Mouse (Mus musculus) heart, adult 2 months (tissue): ENCODE data around the gene Klrb1a. TPM values are rescaled to one million over a fixed set of nuclear protein-coding genes. Genes with fewer than 3 reads are reported as not detected.
A peak's percentile ranks its signal among the peaks of the same experiment; 100 is the strongest.

Experiments used
- DNase-seq, 2 experiments: peaks; one replicate each; pipeline ENCODE4 v3.0.0; 2021
- H3K27ac ChIP-seq: fragments of 200-600 bp; 2 replicates; pipeline ENCODE4 v1.8.1; 2022
- H3K27me3 ChIP-seq: fragments of 200-500 bp; 2 replicates; pipeline ENCODE4 v1.6.1; 2012; ENCODE audit warnings: mild to moderate bottlenecking, low read length, inconsistent platforms, mixed read lengths; ENCODE audit not compliant: control insufficient read depth, insufficient read depth
- H3K36me3 ChIP-seq: fragments of 200-500 bp; 2 replicates; pipeline ENCODE4 v1.6.1; 2012; ENCODE audit warnings: low read length, inconsistent platforms; ENCODE audit not compliant: control insufficient read depth, insufficient read depth
- H3K4me1 ChIP-seq: fragments of 200-500 bp; 2 replicates; pipeline ENCODE4 v1.6.1; 2011; ENCODE audit warnings: low read length; ENCODE audit not compliant: control insufficient read depth, insufficient read depth
- H3K4me3 ChIP-seq: fragments of 200-600 bp; 2 replicates; pipeline ENCODE4 v1.8.1; 2022
- H3K79me2 ChIP-seq: fragments of 200-500 bp; replicated peaks from 2 replicates; pipeline ENCODE4 v1.6.1; 2012; ENCODE audit warnings: mild to moderate bottlenecking, inconsistent platforms, low read length, moderate library complexity, mixed read lengths; ENCODE audit not compliant: control insufficient read depth, insufficient read depth
- H3K9ac ChIP-seq: fragments of 200-500 bp; 2 replicates; pipeline ENCODE4 v1.6.1; 2012; ENCODE audit warnings: low read depth, mild to moderate bottlenecking, control low read depth, inconsistent platforms, low read length, mixed read lengths
- CTCF ChIP-seq: fragments of 200-600 bp; IDR thresholded peaks from 2 replicates; pipeline ENCODE4 v1.8.1; 2022; ENCODE audit warnings: antibody characterized with exemption, mild to moderate bottlenecking, moderate library complexity
- EP300 ChIP-seq: fragments of 200-500 bp; IDR thresholded peaks from 2 replicates; pipeline ENCODE4 v1.6.1; 2011; ENCODE audit warnings: low read depth, low read length, control low read depth; ENCODE audit not compliant: insufficient read depth
- POLR2A ChIP-seq: fragments of 200-500 bp; IDR thresholded peaks from 2 replicates; pipeline ENCODE4 v1.6.1; 2011; ENCODE audit warnings: mild to moderate bottlenecking, low read depth, low read length, control low read depth; ENCODE audit not compliant: insufficient read depth
- WGBS: fragments of 180-500 bp; shearing (Covaris S2); methylation state at CpG from one replicate; pipeline ENCODE4 v1.1.7; 2018; 5-methylcytosine and 5-hydroxymethylcytosine counted together
- intact Hi-C: fragments of 180-260 bp; cut with DNase I; formaldehyde crosslinking; loops from one replicate; pipeline ENCODE4 v1.15.1; 2025
- polyA plus RNA-seq: library from polyadenylated mRNA; depleted of rRNA; stranded (reverse); fragments of >200 nt; gene quantifications from 2 replicates; pipeline ENCODE4 v1.2.3, GENCODE M21; 2012; rRNA removed
- total RNA-seq, 2 experiments: library from RNA; stranded (reverse); gene quantifications; 2 replicates each; pipeline ENCODE4 v1.2.3; 2021

Klrb1a gene
- total and polyA plus RNA-seq, 3 experiments, result 0.20 TPM; not detected in 2

DNA sequence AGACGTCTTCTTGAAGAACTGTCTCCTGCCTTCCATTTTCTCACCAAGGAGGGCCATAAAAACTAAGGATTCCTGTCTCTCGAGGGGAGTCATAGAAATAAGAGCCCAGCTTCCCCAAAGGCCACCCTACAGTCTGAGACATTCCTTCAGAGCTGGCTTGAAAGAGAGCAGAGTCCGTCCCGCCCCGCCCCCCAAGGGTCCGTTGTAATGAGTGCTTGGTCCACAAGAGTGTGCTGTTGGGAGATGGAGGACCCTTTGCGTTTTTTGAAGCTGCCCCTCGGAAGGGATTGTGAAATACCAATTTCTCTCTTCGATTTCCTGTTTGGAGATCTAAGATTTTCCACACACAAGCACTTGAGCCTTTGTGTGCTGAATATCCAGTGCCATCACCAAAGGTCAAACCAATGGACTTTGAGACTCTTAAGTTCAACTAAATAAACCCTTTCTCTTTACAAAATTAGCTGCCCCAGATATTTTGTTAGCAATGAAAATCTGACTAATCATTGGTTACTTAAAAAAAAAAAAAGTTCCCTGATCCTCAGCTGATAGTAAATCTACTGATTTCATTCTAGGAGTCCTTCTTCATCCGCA is 39.2 kb downstream of the Klrb1a start:
- H3K4me3 ChIP-seq, result no peak overlapping the region
- intact Hi-C loops, result no loop called here
- no peaks in the 10 kb centered on the region for H3K4me1 ChIP-seq
- TF ChIP-seq CTCF, result 0 out of 2 replicates have a peak, but pooled peaks have one; percentile 7
- TF ChIP-seq POLR2A, result no peak
- TF ChIP-seq EP300, result no peak
- DNase-seq, result no peak
- 28% methylated on average over 10 of the region's 10 CpGs for WGBS
- no peaks in the 10 kb centered on the region for H3K79me2 ChIP-seq
- no peak overlapping the region for H3K9ac ChIP-seq
- H3K36me3 ChIP-seq, result no peaks in the 10 kb centered on the region
- H3K27ac ChIP-seq, result no peak overlapping the region
- no peaks in the 10 kb centered on the region for H3K27me3 ChIP-seq

DNA sequence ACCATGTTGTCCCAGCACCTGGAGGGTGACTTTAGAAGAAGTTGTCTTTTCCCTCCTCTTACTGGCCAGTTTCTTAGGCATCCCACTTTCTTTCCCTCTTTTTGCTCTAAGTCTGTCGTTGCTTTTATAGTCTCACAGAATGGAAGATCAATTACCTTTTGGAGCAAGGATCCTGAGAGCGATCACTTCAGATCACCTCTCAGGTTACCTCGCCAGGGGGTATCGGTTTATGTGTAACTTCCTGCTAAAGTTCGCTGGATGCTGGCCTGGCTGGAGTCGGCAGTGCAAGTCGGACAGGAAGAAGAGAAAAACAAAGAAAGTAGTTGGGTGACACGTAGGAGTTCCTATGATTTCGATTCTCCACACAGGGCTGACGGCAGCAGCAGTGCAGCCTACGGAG is 41.8 kb downstream of the Klrb1a start, which contains the start of gene A2ml1:
Gene A2ml1 (minus strand): TSS at position 101 of the 400 bp plus-strand sequence.
- Histone ChIP-seq H3K4me1 (no peaks in the 10 kb centered on the region), H3K27ac (no peak within 1 kb of the TSS), H3K36me3 (no peaks in the 10 kb centered on the region), H3K27me3 (no peaks in the 10 kb centered on the region), H3K4me3 (no peak within 1 kb of the TSS), H3K9ac (no peak within 1 kb of the TSS), H3K79me2 (no peaks in the 10 kb centered on the region)
- TF ChIP-seq CTCF (no peak), POLR2A (no peak), EP300 (no peak)
- 55% methylated on average over 11 of the region's 11 CpGs for WGBS
- intact Hi-C loops, result no loop called here
- DNase-seq, result no peak

DNA sequence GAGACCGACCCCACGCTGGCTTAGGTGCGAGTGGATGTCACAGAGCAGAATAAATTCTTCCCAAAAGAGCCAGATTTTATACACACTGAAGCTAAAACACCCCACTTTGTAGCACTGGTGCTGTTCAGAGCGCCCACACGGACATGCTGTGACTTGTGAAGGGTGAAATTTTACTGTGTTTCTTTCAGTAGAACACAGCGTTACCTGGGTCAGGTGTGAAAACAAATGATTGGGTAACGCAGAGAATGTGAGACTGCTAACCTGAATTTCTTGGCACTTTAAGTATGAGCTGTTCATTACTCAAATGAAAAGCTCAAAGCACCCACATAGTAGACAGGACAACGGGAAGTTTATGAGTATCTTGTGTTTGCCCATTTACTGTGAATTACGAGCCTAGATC is 46.0 kb downstream of the Klrb1a start:
- no peaks in the 10 kb centered on the region for H3K27me3 ChIP-seq
- no peaks in the 10 kb centered on the region for H3K36me3 ChIP-seq
- no peak overlapping the region for H3K27ac ChIP-seq
- H3K4me3 ChIP-seq, result no peak overlapping the region
- whole genome bisulfite sequencing, result 76% methylated on average over 9 of the region's 9 CpGs
- H3K79me2 ChIP-seq, result no peaks in the 10 kb centered on the region
- H3K4me1 ChIP-seq, result no peaks in the 10 kb centered on the region
- H3K9ac ChIP-seq, result no peak overlapping the region
- DNase-seq, result no peak
- TF ChIP-seq EP300, result no peak
- no peak for TF ChIP-seq POLR2A
- no peak for TF ChIP-seq CTCF
- intact Hi-C loops, result no loop called here

DNA sequence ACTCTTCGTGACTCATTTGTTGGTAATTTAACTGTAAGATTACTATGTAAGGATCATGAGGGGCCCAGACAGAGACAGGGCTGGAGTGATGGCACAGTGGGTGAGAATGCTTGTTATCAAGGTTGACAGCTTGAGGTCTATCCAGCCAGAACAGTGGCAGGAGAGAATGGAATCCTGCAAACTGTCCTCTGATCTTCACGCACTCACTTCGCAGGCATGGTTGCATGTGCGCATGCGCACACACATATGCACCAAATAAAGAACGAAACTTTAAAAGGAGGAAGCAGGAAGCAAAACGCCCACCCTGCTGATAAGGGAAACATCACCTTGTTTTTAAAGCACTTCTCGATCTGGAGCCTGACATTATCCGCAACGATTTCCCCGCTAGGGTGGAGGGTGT is 56.7 kb downstream of the Klrb1a start:
- Histone ChIP-seq H3K4me1 (no peaks in the 10 kb centered on the region), H3K79me2 (no peaks in the 10 kb centered on the region), H3K9ac (no peak overlapping the region), H3K27me3 (no peaks in the 10 kb centered on the region), H3K4me3 (no peak overlapping the region), H3K36me3 (no peaks in the 10 kb centered on the region), H3K27ac (no peak overlapping the region)
- TF ChIP-seq CTCF (no peak), POLR2A (no peak), EP300 (no peak)
- intact Hi-C loops, result no loop called here
- WGBS, result 81% methylated on average over 11 of the region's 11 CpGs
- DNase-seq, result no peak

Other genes with a start within 250 kb of the Klrb1a start
- gene Tex52, start 248.1 kb downstream of the Klrb1a start, total RNA-seq, result not detected
- 0.12 TPM in 1 of 2 replicates, not detected in the other for gene Tex52, start 248.1 kb downstream of the Klrb1a start, polyA plus RNA-seq
- gene Gm44596, start 248.0 kb downstream of the Klrb1a start, total RNA-seq, result not detected
- gene Gm44596, start 248.0 kb downstream of the Klrb1a start, polyA plus RNA-seq, result not detected in 2 replicates
- gene Nrip2, start 224.2 kb downstream of the Klrb1a start, total RNA-seq, result 1 to 10 TPM; 1.6 to 2.4 TPM
- gene Nrip2, start 224.2 kb downstream of the Klrb1a start, polyA plus RNA-seq, result 2.6 and 3.6 TPM in 2 replicates
- 10 to 100 TPM; 17.0 to 21.2 TPM for gene Itfg2, start 198.6 kb downstream of the Klrb1a start, total RNA-seq
- 11.9 and 21.5 TPM in 2 replicates for gene Itfg2, start 198.6 kb downstream of the Klrb1a start, polyA plus RNA-seq
- gene Fkbp4, start 184.9 kb downstream of the Klrb1a start, total RNA-seq, result 100 to 1,000 TPM; 351 to 359 TPM
- gene Fkbp4, start 184.9 kb downstream of the Klrb1a start, polyA plus RNA-seq, result 206 and 250 TPM in 2 replicates
- gene Pzp, start 96.8 kb downstream of the Klrb1a start, total RNA-seq, result 1 to 10 TPM; 1.9 to 3.0 TPM
- gene Pzp, start 96.8 kb downstream of the Klrb1a start, polyA plus RNA-seq, result 0.57 and 2.0 TPM in 2 replicates
- not detected for gene A2ml1, start 41.9 kb downstream of the Klrb1a start, total RNA-seq
- gene A2ml1, start 41.9 kb downstream of the Klrb1a start, polyA plus RNA-seq, result 1.6 TPM in 1 of 2 replicates, not detected in the other
- gene Clec2h, start 38.9 kb upstream of the Klrb1a start, total RNA-seq, result 1 to 10 TPM in 1 of 2 experiments, under 1 TPM in 1; 0.89 to 1.0 TPM
- gene Clec2h, start 38.9 kb upstream of the Klrb1a start, polyA plus RNA-seq, result not detected in 2 replicates
- not detected for gene Klrb1, start 99.5 kb upstream of the Klrb1a start, total RNA-seq
- gene Klrb1, start 99.5 kb upstream of the Klrb1a start, polyA plus RNA-seq, result not detected in 2 replicates
- under 1 TPM; 0.18 TPM for gene Klrb1c, start 165.7 kb upstream of the Klrb1a start, total RNA-seq
- 0.20 and 0.92 TPM in 2 replicates for gene Klrb1c, start 165.7 kb upstream of the Klrb1a start, polyA plus RNA-seq
- gene Gm44511, start 202.8 kb upstream of the Klrb1a start, total RNA-seq, result not detected
- gene Gm44511, start 202.8 kb upstream of the Klrb1a start, polyA plus RNA-seq, result 0.86 TPM in 1 of 2 replicates, not detected in the other
- not detected for gene Klrb1b, start 202.8 kb upstream of the Klrb1a start, total RNA-seq
- 0.41 TPM in 1 of 2 replicates, not detected in the other for gene Klrb1b, start 202.8 kb upstream of the Klrb1a start, polyA plus RNA-seq